ENCODE assay signal across 8 mouse cellular contexts in genomic region chr13:41662401-41663070, GRCm38 (mm10). TPM values are rescaled to one million over a fixed set of nuclear protein-coding genes. Genes with fewer than 3 reads are reported as not detected.
DNase-seq lines count a peak whose midpoint lies in the region; ATAC-seq and TF ChIP-seq lines count a peak whose summit lies in the region.

No protein-coding gene starts in this region.

- DNase-seq in 3T3-L1 (ENCODE audit: low read depth, low spot score) = peak; percentile 86
- DNase-seq in CD4-positive helper T cell, adult 2 months (ENCODE audit: low read depth, low spot score) = peak; percentile 35
- peak; percentile 53 for DNase-seq in embryonic facial prominence, embryonic 10.5 days (ENCODE audit: low spot score)
- DNase-seq in kidney, postnatal 0 days (ENCODE audit: low spot score) = peak; percentile 82
- DNase-seq in lung, postnatal 36 days = peak; percentile 88
- DNase-seq in urinary bladder, postnatal 4 days (ENCODE audit: low spot score in 2 of 2) = peak; percentile 28 to 65
- DNase-seq in cerebellum, adult 8-10 months = no peak

- H3K36me3 ChIP-seq in embryonic facial prominence, embryonic 10.5 days (replicated peaks) = no peaks in the 10 kb centered on the region
- H3K36me3 ChIP-seq in heart, embryonic 16.5 days (ENCODE audit: control insufficient read depth, insufficient read depth) = no peaks in the 10 kb centered on the region
- H3K36me3 ChIP-seq in kidney, postnatal 0 days (ENCODE audit: insufficient read depth, low read length) = no peaks in the 10 kb centered on the region

- no peak overlapping the region for H3K4me3 ChIP-seq in embryonic facial prominence, embryonic 10.5 days
- no peak overlapping the region for H3K4me3 ChIP-seq in heart, embryonic 16.5 days (ENCODE audit: low read length)
- H3K4me3 ChIP-seq in kidney, postnatal 0 days (replicated peaks; ENCODE audit: low read depth, low read length) = no peak overlapping the region

- 52% methylated on average over 17 of the region's 17 CpGs for WGBS in embryonic facial prominence, embryonic 10.5 days
- WGBS in heart, embryonic 16.5 days = 29% methylated on average over 17 of the region's 17 CpGs
- 15% methylated on average over 17 of the region's 17 CpGs for WGBS in kidney, postnatal 0 days

- peak; percentile 83 for ATAC-seq in heart, embryonic 16.5 days (replicated peaks; ENCODE audit: extremely low read depth, insufficient read depth, low FRiP score)
- peak; percentile 88 for ATAC-seq in kidney, postnatal 0 days (replicated peaks; ENCODE audit: low FRiP score, low read depth)

- TF ChIP-seq CTCF in kidney, postnatal 0 days (IDR thresholded peaks at IDR 0.05; ENCODE audit: low read depth) = peak; percentile 17; the same call in 1 of the 2 replicates

- 0 out of 2 replicates have a peak, but pooled peaks cover 5% of the 10 kb centered on the region for H3K27me3 ChIP-seq in embryonic facial prominence, embryonic 10.5 days (replicated peaks; ENCODE audit: low read depth, poor library complexity, severe bottlenecking)
- H3K27me3 ChIP-seq in heart, embryonic 16.5 days (ENCODE audit: control insufficient read depth, insufficient read depth, low read length) = no peaks in the 10 kb centered on the region
- H3K27me3 ChIP-seq in kidney, postnatal 0 days (ENCODE audit: insufficient read depth, low read length) = no peaks in the 10 kb centered on the region

- peaks cover 30% of the 10 kb centered on the region for H3K4me1 ChIP-seq in embryonic facial prominence, embryonic 10.5 days
- peaks cover 23% of the 10 kb centered on the region for H3K4me1 ChIP-seq in heart, embryonic 16.5 days (ENCODE audit: control insufficient read depth, insufficient read depth, low read length)
- H3K4me1 ChIP-seq in kidney, postnatal 0 days (replicated peaks; ENCODE audit: insufficient read depth, low read length) = peaks cover 19% of the 10 kb centered on the region

- H3K4me2 ChIP-seq in heart, embryonic 16.5 days (ENCODE audit: low read depth, low read length) = no peak overlapping the region; the same call in 1 of the 2 replicates
- H3K4me2 ChIP-seq in kidney, postnatal 0 days (ENCODE audit: low read length) = no peak overlapping the region

- no peaks in the 10 kb centered on the region for H3K9me3 ChIP-seq in embryonic facial prominence, embryonic 10.5 days
- no peaks in the 10 kb centered on the region for H3K9me3 ChIP-seq in heart, embryonic 16.5 days (replicated peaks; ENCODE audit: control insufficient read depth, low read length)
- no peaks in the 10 kb centered on the region for H3K9me3 ChIP-seq in kidney, postnatal 0 days (replicated peaks; ENCODE audit: low read length)

- H3K9ac ChIP-seq in heart, embryonic 16.5 days (ENCODE audit: low read length) = no peak overlapping the region; the same call in 1 of the 2 replicates
- H3K9ac ChIP-seq in kidney, postnatal 0 days (ENCODE audit: low read depth, low read length) = no peak overlapping the region

- peak overlapping the region; percentile 65 for H3K27ac ChIP-seq in embryonic facial prominence, embryonic 10.5 days (replicated peaks)
- H3K27ac ChIP-seq in heart, embryonic 16.5 days (ENCODE audit: low read length) = peak overlapping the region; percentile 75
- H3K27ac ChIP-seq in kidney, postnatal 0 days = peak overlapping the region; percentile 79

RNA-seq across cellular contexts. Expression of gene Tmem170b, which starts 56.8 kb away (rescaled TPM):
- 9.9 and 10.2 TPM in 2 replicates for polyA plus RNA-seq in embryonic facial prominence, embryonic 10.5 days (2016; fragmentation: Nextera tagmentation; extraction: Ambion mirVana)
- polyA plus RNA-seq in heart, embryonic 16.5 days (2015; fragmentation: Nextera tagmentation; extraction: Ambion mirVana) = 12.1 and 12.3 TPM in 2 replicates
- 6.8 and 7.0 TPM in 2 replicates for polyA plus RNA-seq in kidney, postnatal 0 days (2015; fragmentation: Nextera tagmentation; extraction: Ambion mirVana)
